Mouse (Mus musculus) lung, embryonic 15.5 days (tissue): ENCODE measurements around the gene Pdzrn3. TPM values are rescaled to one million over a fixed set of nuclear protein-coding genes. Genes with fewer than 3 reads are reported as not detected.

Experiments
- ATAC-seq: fragments of 200-750 bp; cut with Nextera tagmentation; 2 replicates; pipeline ENCODE4 v1.8.0; 2017; ENCODE audit warnings: moderate number of reproducible peaks, borderline replicate concordance; ENCODE audit not compliant: low FRiP score, low TSS enrichment; ENCODE audit errors: extremely low read depth
- H3K27ac ChIP-seq: fragments of 300-500 bp; sonication (generic); 2 replicates; pipeline ENCODE4 v1.5.1; 2015; ENCODE audit warnings: moderate library complexity, mild to moderate bottlenecking, inconsistent platforms
- H3K27me3 ChIP-seq: fragments of 300-500 bp; sonication (generic); 2 replicates; pipeline ENCODE4 v1.6.1; 2015; ENCODE audit warnings: inconsistent platforms
- H3K36me3 ChIP-seq: fragments of 300-500 bp; sonication (generic); 2 replicates; pipeline ENCODE4 v1.6.1; 2015; ENCODE audit warnings: inconsistent platforms
- H3K4me1 ChIP-seq: fragments of 300-500 bp; sonication (generic); 2 replicates; pipeline ENCODE4 v1.6.1; 2015; ENCODE audit warnings: inconsistent platforms
- H3K4me2 ChIP-seq: fragments of 300-500 bp; sonication (generic); 2 replicates; pipeline ENCODE4 v1.6.1; 2015; ENCODE audit warnings: inconsistent platforms, mild to moderate bottlenecking, moderate library complexity
- H3K4me3 ChIP-seq: fragments of 300-500 bp; sonication (generic); 2 replicates; pipeline ENCODE4 v1.5.1; 2015; ENCODE audit warnings: mild to moderate bottlenecking, inconsistent platforms
- H3K9ac ChIP-seq: fragments of 300-500 bp; sonication (generic); 2 replicates; pipeline ENCODE4 v1.6.1; 2015; ENCODE audit warnings: inconsistent platforms
- H3K9me3 ChIP-seq: fragments of 300-500 bp; sonication (generic); 2 replicates; pipeline ENCODE4 v1.6.1; 2016; ENCODE audit warnings: inconsistent platforms
- WGBS: fragments of 180-500 bp; shearing (Covaris S2); methylation state at CpG from one replicate; pipeline ENCODE4 v1.1.7; 2015; 5-methylcytosine and 5-hydroxymethylcytosine counted together
- polyA plus RNA-seq: library from polyadenylated mRNA; unstranded; fragments of >200 nt; fragmentation: Nextera tagmentation; extraction: Ambion mirVana; gene quantifications from 2 replicates; pipeline ENCODE4 v1.2.1, GENCODE M21; 2015

The Pdzrn3 gene
- polyA plus RNA-seq, 1 experiment from 2014 or later = 11.0 TPM

DNA sequence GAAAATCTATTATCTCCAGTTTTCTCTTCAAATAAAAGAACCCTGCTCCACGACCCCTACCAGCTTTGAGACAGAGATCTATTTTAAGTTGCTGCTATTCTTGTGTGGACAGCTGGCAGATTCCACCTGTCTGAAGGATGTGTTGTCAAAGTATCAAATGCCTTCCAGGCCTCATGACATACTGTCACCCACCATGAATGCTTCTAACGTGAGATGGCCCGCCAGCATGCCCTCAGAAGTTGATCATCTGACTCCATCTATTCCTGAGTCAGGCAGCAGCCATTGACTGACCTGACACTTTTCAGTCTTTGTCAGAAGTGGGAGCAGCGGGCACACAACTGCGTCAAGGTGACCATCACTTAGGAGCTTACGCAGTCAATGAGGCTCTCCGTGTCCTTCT lies 37.6 kb downstream of the Pdzrn3 start:
- Histone ChIP-seq H3K27me3 (no peaks in the 10 kb centered on the region), H3K9me3 (no peaks in the 10 kb centered on the region), H3K27ac (no peak overlapping the region), H3K9ac (no peak overlapping the region), H3K4me2 (no peak overlapping the region), H3K4me3 (no peak overlapping the region), H3K36me3 (no peaks in the 10 kb centered on the region), H3K4me1 (peaks cover 51% of the 10 kb centered on the region)
- no peak for ATAC-seq
- 89% methylated on average over 7 of the region's 7 CpGs for WGBS

DNA sequence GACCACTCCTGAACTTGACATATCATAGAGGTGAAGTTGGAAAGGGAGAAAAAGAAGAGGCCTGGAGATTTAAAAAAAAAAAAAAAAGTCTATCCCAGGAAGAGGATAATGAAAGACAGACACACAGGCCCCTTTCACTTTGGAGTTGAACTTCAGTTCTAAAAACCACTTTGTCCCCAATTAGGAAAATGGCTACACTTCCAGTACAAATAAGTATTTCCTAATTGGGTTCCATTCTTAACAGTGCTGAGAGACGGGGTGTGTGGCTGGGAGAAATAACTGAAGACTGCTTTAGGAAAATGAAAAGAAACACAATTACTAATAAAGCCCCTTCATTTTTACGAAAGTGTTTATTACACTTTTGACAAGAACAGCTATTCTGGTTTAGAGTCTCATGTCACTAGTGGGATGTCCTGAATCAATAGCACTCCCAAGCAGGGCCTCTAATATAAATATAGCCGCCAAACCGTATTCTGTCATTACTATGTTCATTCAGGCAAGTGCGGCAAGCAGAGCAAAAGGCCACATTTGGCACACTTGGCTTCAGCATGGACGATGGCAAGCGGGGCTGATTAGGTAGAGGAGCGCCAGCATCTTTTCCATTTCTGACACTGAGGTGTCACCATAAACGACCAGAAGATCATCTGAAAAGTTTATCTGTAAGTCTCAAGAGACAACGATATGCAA lies 39.7 kb downstream of the Pdzrn3 start:
- Histone ChIP-seq H3K27ac (no peak overlapping the region), H3K36me3 (no peaks in the 10 kb centered on the region), H3K4me3 (no peak overlapping the region), H3K4me2 (no peak overlapping the region), H3K27me3 (no peaks in the 10 kb centered on the region), H3K9ac (no peak overlapping the region), H3K4me1 (peaks cover 59% of the 10 kb centered on the region), H3K9me3 (no peaks in the 10 kb centered on the region)
- 41% methylated on average over 10 of the region's 10 CpGs for WGBS
- ATAC-seq = no peak

DNA sequence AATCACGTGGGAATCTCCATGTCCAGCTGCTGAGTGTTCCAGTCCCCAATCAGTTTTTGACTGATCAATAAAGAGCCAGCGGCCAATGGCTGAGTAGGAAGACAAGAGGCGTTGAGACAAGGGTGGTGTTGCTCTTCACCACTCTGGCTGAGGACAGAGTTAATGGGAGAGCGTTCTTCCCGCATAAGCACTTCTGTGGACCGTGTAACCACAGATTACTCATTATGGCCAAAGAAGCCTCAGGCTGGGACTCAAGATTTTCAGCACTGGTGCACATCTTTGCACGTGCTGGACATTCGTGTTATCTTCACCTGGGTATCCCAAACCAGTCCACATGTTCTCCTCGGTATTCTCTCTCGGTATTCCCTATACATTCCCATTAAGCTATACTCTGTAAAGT lies 41.0 kb downstream of the Pdzrn3 start:
- Histone ChIP-seq H3K27ac (no peak overlapping the region), H3K27me3 (no peaks in the 10 kb centered on the region), H3K36me3 (no peaks in the 10 kb centered on the region), H3K9ac (no peak overlapping the region), H3K9me3 (no peaks in the 10 kb centered on the region), H3K4me1 (peaks cover 69% of the 10 kb centered on the region), H3K4me3 (no peak overlapping the region), H3K4me2 (no peak overlapping the region)
- ATAC-seq = no peak
- WGBS = 80% methylated on average over 10 of the region's 10 CpGs

DNA sequence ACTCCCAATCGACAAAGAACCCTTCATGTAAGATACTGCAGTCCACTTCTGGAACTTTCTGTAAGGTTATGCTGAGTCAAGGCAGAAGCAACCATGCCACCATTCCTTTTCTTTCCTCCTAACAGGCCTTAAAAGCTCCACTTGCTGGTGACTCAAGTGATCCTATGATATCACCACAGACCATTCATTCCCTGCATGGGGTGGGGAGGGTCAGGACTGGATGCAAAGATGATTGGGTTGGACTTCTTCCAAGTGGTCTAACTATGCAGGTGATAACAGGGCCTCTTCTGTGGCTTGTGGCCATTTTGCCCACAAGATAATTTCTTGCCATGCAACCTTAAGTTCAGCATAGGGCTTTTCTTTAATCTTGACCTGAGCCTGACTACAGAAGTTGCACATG lies 42.0 kb downstream of the Pdzrn3 start:
- peaks cover 77% of the 10 kb centered on the region for H3K4me1 ChIP-seq
- no peaks in the 10 kb centered on the region for H3K36me3 ChIP-seq
- H3K4me2 ChIP-seq = no peak overlapping the region
- no peak overlapping the region for H3K9ac ChIP-seq
- H3K4me3 ChIP-seq = no peak overlapping the region
- 83% methylated on average over 1 of the region's 1 CpGs for WGBS
- no peaks in the 10 kb centered on the region for H3K9me3 ChIP-seq
- H3K27me3 ChIP-seq = no peaks in the 10 kb centered on the region
- ATAC-seq = no peak
- H3K27ac ChIP-seq = no peak overlapping the region

DNA sequence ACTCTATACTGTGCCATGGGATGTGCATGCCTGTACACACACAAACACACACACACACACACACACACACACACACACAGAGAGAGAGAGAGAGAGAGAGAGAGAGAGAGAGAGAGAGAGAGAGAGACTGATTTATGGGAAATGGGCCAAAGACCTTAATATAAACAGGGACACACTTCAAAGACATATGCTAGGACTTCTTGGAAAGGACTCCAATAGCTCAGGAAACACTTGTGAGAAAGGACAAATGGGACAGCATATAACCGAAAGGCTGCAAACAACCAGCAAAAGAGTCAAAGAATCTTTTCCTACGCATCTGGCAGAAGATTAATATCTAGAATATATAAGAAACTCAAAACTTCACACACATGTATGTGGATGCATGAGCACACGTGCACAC lies 43.2 kb downstream of the Pdzrn3 start:
- H3K27me3 ChIP-seq = no peaks in the 10 kb centered on the region
- no peaks in the 10 kb centered on the region for H3K9me3 ChIP-seq
- 48% methylated on average over 3 of the region's 3 CpGs for WGBS
- ATAC-seq = peak; percentile 40; the same call in 1 of the 2 replicates
- no peak overlapping the region for H3K4me3 ChIP-seq
- peaks cover 84% of the 10 kb centered on the region for H3K4me1 ChIP-seq
- no peak overlapping the region for H3K9ac ChIP-seq
- H3K4me2 ChIP-seq = no peak overlapping the region
- peak overlapping the region; percentile 67 for H3K27ac ChIP-seq
- no peaks in the 10 kb centered on the region for H3K36me3 ChIP-seq

DNA sequence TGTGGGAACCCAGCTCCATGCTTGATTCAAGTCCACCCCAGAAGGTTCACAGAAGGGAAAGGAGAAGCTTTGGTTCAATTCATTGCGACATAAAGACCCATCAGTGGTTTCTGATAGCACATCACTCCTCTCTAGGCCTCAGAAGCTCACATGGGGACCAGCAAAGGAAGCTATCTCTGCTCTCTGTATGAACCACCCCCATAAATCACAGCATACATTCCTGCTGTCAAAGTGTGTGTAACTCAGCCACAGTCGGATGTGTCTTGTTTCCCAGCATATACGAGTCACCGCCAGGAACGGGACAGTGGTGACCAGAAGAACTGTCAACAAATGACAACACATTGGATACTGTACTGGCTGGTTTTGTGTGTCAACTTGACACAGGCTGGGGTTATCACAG lies 47.3 kb downstream of the Pdzrn3 start:
- 20% methylated on average over 5 of the region's 5 CpGs for WGBS
- H3K4me2 ChIP-seq = no peak overlapping the region
- H3K36me3 ChIP-seq = no peaks in the 10 kb centered on the region
- no peak overlapping the region for H3K4me3 ChIP-seq
- H3K27ac ChIP-seq = no peak overlapping the region
- no peaks in the 10 kb centered on the region for H3K9me3 ChIP-seq
- no peaks in the 10 kb centered on the region for H3K27me3 ChIP-seq
- ATAC-seq = peak; percentile 31
- peaks cover 70% of the 10 kb centered on the region for H3K4me1 ChIP-seq
- no peak overlapping the region for H3K9ac ChIP-seq

DNA sequence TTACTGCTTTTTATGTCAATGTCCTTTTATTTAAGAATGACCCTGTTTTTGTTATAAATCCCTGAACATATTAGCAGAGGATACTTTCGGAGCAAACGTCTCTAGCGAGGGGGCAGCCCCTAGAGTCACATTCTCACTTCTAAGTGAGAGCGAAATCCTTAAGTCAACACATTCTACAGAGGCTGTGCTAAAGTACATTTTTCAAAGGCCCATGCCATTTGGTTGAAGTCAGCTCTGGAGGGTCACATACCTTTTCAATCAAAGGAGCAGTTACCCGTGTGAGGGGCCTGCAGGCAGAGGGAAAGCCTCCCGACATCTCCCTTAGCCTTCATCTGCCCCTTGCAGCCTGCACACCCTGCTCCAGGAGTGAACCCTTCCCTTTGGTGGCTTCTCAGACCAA lies 48.2 kb downstream of the Pdzrn3 start:
- Histone ChIP-seq H3K4me3 (no peak overlapping the region), H3K9ac (no peak overlapping the region), H3K4me1 (peaks cover 61% of the 10 kb centered on the region), H3K27ac (peak overlapping the region; percentile 64), H3K4me2 (no peak overlapping the region), H3K9me3 (no peaks in the 10 kb centered on the region), H3K27me3 (no peaks in the 10 kb centered on the region), H3K36me3 (no peaks in the 10 kb centered on the region)
- ATAC-seq = peak; percentile 21; the same call in 1 of the 2 replicates
- WGBS = 42% methylated on average over 6 of the region's 6 CpGs

DNA sequence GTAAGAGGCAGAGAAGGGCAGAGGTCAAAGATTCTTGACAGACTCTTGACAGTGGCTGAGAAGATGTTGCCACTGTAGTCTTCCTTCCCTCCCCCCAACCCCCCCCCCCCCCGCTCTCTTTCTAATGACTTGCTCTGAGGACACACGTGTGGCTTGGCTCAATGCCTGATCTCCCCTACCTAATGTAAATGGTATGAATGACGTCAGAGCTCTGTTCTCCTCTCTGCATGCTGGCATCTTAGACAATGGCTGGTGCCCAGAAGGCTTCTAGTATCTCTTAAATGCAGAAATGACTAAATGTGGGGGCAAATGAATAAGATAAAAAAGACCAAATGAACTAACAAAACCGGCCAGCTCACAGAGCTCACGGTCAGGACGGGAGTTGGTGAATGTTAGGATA lies 49.2 kb downstream of the Pdzrn3 start:
- Histone ChIP-seq H3K4me2 (no peak overlapping the region), H3K9me3 (no peaks in the 10 kb centered on the region), H3K36me3 (no peaks in the 10 kb centered on the region), H3K4me3 (no peak overlapping the region), H3K4me1 (peaks cover 51% of the 10 kb centered on the region), H3K27me3 (no peaks in the 10 kb centered on the region), H3K27ac (no peak overlapping the region), H3K9ac (no peak overlapping the region)
- ATAC-seq = peak; percentile 20; the same call in 1 of the 2 replicates
- WGBS = 24% methylated on average over 6 of the region's 6 CpGs

DNA sequence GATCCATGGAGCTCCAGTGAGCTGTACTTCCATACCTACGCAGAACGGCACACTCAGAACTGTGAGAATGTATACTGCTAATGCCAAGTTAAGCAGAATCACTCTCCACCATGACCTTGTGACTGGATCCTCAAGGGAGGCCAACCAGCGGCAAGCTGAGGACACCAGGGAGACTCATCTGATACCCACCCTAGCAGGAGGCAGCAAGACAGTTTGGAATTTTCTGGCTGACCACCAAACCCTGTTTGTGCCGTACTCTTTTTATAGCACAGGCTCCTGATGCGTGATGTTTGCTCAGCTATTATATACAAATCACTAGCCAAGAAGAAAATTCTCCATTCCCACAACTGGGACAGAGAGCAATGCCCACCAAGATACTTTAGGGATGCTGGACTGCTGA lies 50.0 kb downstream of the Pdzrn3 start:
- no peak overlapping the region for H3K27ac ChIP-seq
- 65% methylated on average over 5 of the region's 5 CpGs for WGBS
- no peak for ATAC-seq
- peaks cover 45% of the 10 kb centered on the region for H3K4me1 ChIP-seq
- H3K36me3 ChIP-seq = no peaks in the 10 kb centered on the region
- H3K4me2 ChIP-seq = no peak overlapping the region
- no peaks in the 10 kb centered on the region for H3K9me3 ChIP-seq
- no peak overlapping the region for H3K4me3 ChIP-seq
- H3K9ac ChIP-seq = no peak overlapping the region
- no peaks in the 10 kb centered on the region for H3K27me3 ChIP-seq

DNA sequence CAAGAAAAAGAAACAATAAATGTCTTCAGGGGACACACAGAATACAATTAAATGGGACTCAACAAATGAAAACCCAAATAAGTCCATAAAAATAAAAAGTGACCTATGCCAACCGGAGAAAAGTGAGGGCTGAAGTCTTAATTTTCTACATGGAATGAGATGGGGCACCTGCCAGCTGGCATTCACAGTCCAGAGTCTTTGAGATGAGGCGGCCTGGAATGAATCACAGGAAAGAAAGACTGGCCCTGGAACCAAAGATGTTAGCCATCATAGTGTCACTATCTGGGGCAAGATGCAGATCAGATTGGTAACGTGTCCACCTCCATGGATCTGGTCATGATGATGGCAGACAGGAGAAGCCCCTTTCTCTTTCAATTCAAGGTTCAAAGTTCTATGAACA lies 50.5 kb downstream of the Pdzrn3 start:
- peaks cover 41% of the 10 kb centered on the region for H3K4me1 ChIP-seq
- 83% methylated on average over 3 of the region's 3 CpGs for WGBS
- ATAC-seq = no peak

DNA sequence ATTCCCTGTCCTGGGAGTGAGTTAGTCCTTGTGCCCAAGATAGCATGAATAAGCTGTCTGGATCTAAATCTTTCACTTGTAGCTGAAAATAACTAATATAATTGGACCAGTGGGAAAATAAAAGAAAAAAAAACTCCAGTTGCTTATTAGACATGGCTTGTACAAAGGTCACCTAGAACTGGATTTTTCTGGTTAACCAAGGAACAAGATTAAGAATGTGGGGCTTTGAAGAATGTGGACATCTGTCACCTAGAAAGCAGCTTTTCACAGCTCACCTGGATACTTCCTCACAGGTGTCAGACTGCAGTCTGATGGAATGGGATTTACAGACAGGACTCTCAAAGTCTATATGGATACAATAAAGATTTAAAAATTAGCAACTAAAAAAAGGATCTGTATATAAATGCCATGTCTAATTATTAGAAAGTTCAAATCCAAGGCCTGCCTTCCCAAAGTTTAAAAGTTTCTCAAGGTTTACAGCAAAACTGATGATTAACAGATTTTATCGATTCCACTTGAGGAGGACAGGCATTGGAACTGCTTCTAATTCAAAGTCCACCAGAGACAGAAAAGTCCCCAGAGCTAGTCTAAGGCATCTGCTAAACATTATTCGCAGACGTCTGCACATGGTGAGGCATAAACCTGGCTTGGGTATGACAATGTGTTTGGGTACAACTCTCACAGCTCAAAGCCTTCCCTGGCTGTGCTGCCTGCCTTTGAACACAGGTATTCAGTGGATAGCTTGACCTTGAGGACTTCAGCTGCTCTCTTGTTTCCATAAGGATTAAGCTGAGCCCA lies 51.7 kb downstream of the Pdzrn3 start:
- 80% methylated on average over 3 of the region's 3 CpGs for whole genome bisulfite sequencing
- H3K4me1 ChIP-seq = peaks cover 30% of the 10 kb centered on the region
- H3K27ac ChIP-seq = no peak overlapping the region
- no peaks in the 10 kb centered on the region for H3K36me3 ChIP-seq
- H3K9me3 ChIP-seq = no peaks in the 10 kb centered on the region
- H3K9ac ChIP-seq = no peak overlapping the region
- H3K4me2 ChIP-seq = no peak overlapping the region
- no peaks in the 10 kb centered on the region for H3K27me3 ChIP-seq
- H3K4me3 ChIP-seq = no peak overlapping the region
- ATAC-seq = no peak

More for the DNA sequence above, 50.5 kb downstream of the Pdzrn3 start:
- no peak overlapping the region for H3K27ac ChIP-seq
- H3K27me3 ChIP-seq = no peaks in the 10 kb centered on the region
- no peaks in the 10 kb centered on the region for H3K9me3 ChIP-seq
- H3K36me3 ChIP-seq = no peaks in the 10 kb centered on the region
- no peak overlapping the region for H3K9ac ChIP-seq
- H3K4me2 ChIP-seq = no peak overlapping the region
- no peak overlapping the region for H3K4me3 ChIP-seq

DNA sequence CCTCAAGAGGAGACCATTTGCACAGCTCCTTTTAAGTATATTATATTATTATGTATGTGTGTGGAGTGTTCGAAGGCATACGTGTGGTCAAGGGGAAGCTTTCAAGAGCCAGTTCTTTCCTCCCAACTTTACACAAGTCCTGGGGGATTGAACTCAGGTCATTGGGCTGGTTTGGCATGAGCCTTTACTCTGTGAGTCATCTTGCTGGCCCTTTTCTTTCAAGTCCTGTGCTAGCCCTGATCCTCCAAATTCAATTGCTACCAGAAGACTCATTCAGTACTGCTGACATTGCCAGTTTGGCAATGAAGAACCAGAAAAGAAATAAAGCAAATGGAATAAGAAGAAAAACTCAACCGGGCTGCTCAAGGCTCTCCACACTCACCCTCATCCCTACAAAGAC lies 55.1 kb downstream of the Pdzrn3 start:
- ATAC-seq = no peak
- Histone ChIP-seq H3K9ac (no peak overlapping the region), H3K9me3 (no peaks in the 10 kb centered on the region), H3K36me3 (no peaks in the 10 kb centered on the region), H3K27ac (no peak overlapping the region), H3K27me3 (no peaks in the 10 kb centered on the region), H3K4me3 (no peak overlapping the region), H3K4me1 (peaks cover 10% of the 10 kb centered on the region), H3K4me2 (no peak overlapping the region)
- WGBS = 84% methylated on average over 3 of the region's 3 CpGs
